Mouse (Mus musculus) CH12.LX (cell line): ENCODE results near the gene Pmp22. TPM values are rescaled to one million over a fixed set of nuclear protein-coding genes. Genes with fewer than 3 reads are reported as not detected.

Experiments used
- DNase-seq: peaks from one replicate; pipeline ENCODE4 v3.0.0-alpha.2; 2013; ENCODE audit errors: extremely low read depth
- H3K27ac ChIP-seq: 2 replicates; pipeline ENCODE4 v1.5.1; 2012; ENCODE audit warnings: low read depth, mild to moderate bottlenecking, control low read depth, moderate library complexity; ENCODE audit not compliant: insufficient read depth
- H3K27me3 ChIP-seq: replicated peaks from 2 replicates; pipeline ENCODE3; 2012; ENCODE audit warnings: inconsistent platforms
- H3K36me3 ChIP-seq, 2 experiments: replicated peaks in 1 of 2; 2 replicates each; pipeline versions ENCODE3 to v1.6.1; 2012; ENCODE audit warnings: inconsistent platforms in 1 of 2, low read length in 1 of 2, mild to moderate bottlenecking in 1 of 2, mixed read lengths in 1 of 2, moderate library complexity in 1 of 2; ENCODE audit not compliant: control insufficient read depth in 1 of 2, insufficient read depth in 1 of 2
- H3K4me1 ChIP-seq, 2 experiments: 2 replicates each; pipeline ENCODE4 v1.6.1; 2012; ENCODE audit warnings: inconsistent platforms in 1 of 2, moderate library complexity in 1 of 2; ENCODE audit not compliant: insufficient read depth in 2 of 2, control insufficient read depth in 1 of 2
- H3K4me2 ChIP-seq: 2 replicates; pipeline ENCODE4 v1.6.1; 2012; ENCODE audit warnings: low read depth, mild to moderate bottlenecking, control low read depth; ENCODE audit not compliant: poor library complexity, insufficient read depth, severe bottlenecking
- H3K4me3 ChIP-seq, 3 experiments: fragments of 150-350 bp in 1 of 3; sonication (generic) in 1 of 3; replicated peaks in 1 of 3; 2 replicates each; pipeline versions ENCODE3 to v1.5.1; 2011 to 2012; ENCODE audit warnings: low read depth in 2 of 3, low read length in 2 of 3, mild to moderate bottlenecking in 2 of 3, moderate library complexity in 2 of 3, control low read depth in 1 of 3, improper control_type of control experiment in 1 of 3, inconsistent platforms in 1 of 3, mixed read lengths in 1 of 3; ENCODE audit not compliant: poor library complexity in 1 of 3
- H3K79me2 ChIP-seq: replicated peaks from 2 replicates; pipeline ENCODE4 v1.6.1; 2012; ENCODE audit warnings: mild to moderate bottlenecking, moderate library complexity; ENCODE audit not compliant: control insufficient read depth, poor library complexity, insufficient read depth, severe bottlenecking; ENCODE audit errors: extremely low read depth
- H3K9ac ChIP-seq: 2 replicates; pipeline ENCODE4 v1.6.1; 2012; ENCODE audit warnings: low read depth, mild to moderate bottlenecking, control low read depth, moderate library complexity; ENCODE audit not compliant: insufficient read depth
- H3K9me3 ChIP-seq: replicated peaks from 2 replicates; pipeline ENCODE3; 2012; ENCODE audit warnings: low read length, inconsistent platforms, mixed read lengths
- CHD2 ChIP-seq: IDR thresholded peaks from 2 replicates; pipeline ENCODE4 v1.6.1; 2011; ENCODE audit warnings: low read length, improper control_type of control experiment
- E2F4 ChIP-seq: IDR thresholded peaks from 2 replicates; pipeline ENCODE4 v1.6.1; 2011; ENCODE audit warnings: low read depth, low read length, improper control_type of control experiment; ENCODE audit not compliant: insufficient replicate concordance
- ELF1 ChIP-seq: IDR thresholded peaks from 2 replicates; pipeline ENCODE4 v1.6.1; 2014; ENCODE audit warnings: low read depth, mild to moderate bottlenecking, inconsistent platforms, low read length, improper control_type of control experiment
- EP300 ChIP-seq: IDR thresholded peaks from 2 replicates; pipeline ENCODE4 v1.6.1; 2011; ENCODE audit warnings: low read length, improper control_type of control experiment
- ETS1 ChIP-seq: conservative IDR thresholded peaks from 2 replicates; pipeline ENCODE4 v1.6.1; 2012; ENCODE audit warnings: low read depth, mild to moderate bottlenecking, inconsistent platforms, low read length, improper control_type of control experiment, moderate library complexity
- GABPA ChIP-seq: IDR thresholded peaks from 2 replicates; pipeline ENCODE4 v1.6.1; 2012; ENCODE audit warnings: low read depth, low read length, improper control_type of control experiment, inconsistent platforms; ENCODE audit not compliant: insufficient replicate concordance
- HCFC1 ChIP-seq: IDR thresholded peaks from 2 replicates; pipeline ENCODE4 v1.6.1; 2012; ENCODE audit warnings: low read depth, mild to moderate bottlenecking, inconsistent platforms, low read length, improper control_type of control experiment
- IRF4 ChIP-seq: IDR thresholded peaks from 2 replicates; pipeline ENCODE4 v1.6.1; 2014; ENCODE audit warnings: low read depth, mild to moderate bottlenecking, inconsistent platforms, low read length, improper control_type of control experiment
- MAZ ChIP-seq: IDR thresholded peaks from 2 replicates; pipeline ENCODE4 v1.6.1; 2012; ENCODE audit warnings: low read depth, mild to moderate bottlenecking, inconsistent platforms, low read length, improper control_type of control experiment, moderate library complexity
- MXI1 ChIP-seq: IDR thresholded peaks from 2 replicates; pipeline ENCODE4 v1.6.1; 2011; ENCODE audit warnings: mild to moderate bottlenecking, low read depth, low read length, improper control_type of control experiment
- MYC ChIP-seq: IDR thresholded peaks from 2 replicates; pipeline ENCODE4 v1.6.1; 2011; ENCODE audit warnings: low read depth, mild to moderate bottlenecking, improper control_type of control experiment, low read length
- NELFE ChIP-seq: IDR thresholded peaks from 2 replicates; pipeline ENCODE4 v1.6.1; 2011; ENCODE audit warnings: low read depth, low read length, improper control_type of control experiment
- POLR2AphosphoS2 ChIP-seq: IDR thresholded peaks from 2 replicates; pipeline ENCODE4 v1.6.1; 2011; ENCODE audit warnings: low read depth, low read length, improper control_type of control experiment
- RAD21 ChIP-seq: IDR thresholded peaks from 2 replicates; pipeline ENCODE4 v1.6.1; 2011; ENCODE audit warnings: low read depth, mild to moderate bottlenecking, low read length, improper control_type of control experiment, moderate library complexity
- UBTF ChIP-seq: IDR thresholded peaks from 2 replicates; pipeline ENCODE4 v1.6.1; 2012; ENCODE audit warnings: low read depth, mild to moderate bottlenecking, inconsistent platforms, low read length, improper control_type of control experiment, moderate library complexity
- ZKSCAN1 ChIP-seq: IDR thresholded peaks from 2 replicates; pipeline ENCODE4 v1.6.1; 2012; ENCODE audit warnings: low read depth, inconsistent platforms, low read length, improper control_type of control experiment, borderline replicate concordance
- ZMIZ1 ChIP-seq: IDR thresholded peaks from 2 replicates; pipeline ENCODE4 v1.6.1; 2012; ENCODE audit warnings: low read depth, mild to moderate bottlenecking, inconsistent platforms, low read length, improper control_type of control experiment
- ZNF384 ChIP-seq: IDR thresholded peaks from 2 replicates; pipeline ENCODE4 v1.6.1; 2012; ENCODE audit warnings: low read depth, low read length, improper control_type of control experiment, inconsistent platforms
- dilution Hi-C: fragments of 300-500 bp; cut with MboI; formaldehyde crosslinking; loops from 2 replicates; pipeline ENCODE4 v1.14.3; 2020; ENCODE audit warnings: low sequenced_read_pairs; ENCODE audit not compliant: extremely low pct_unique_long_range_greater_than_20kb, extremely low pct_ligation_motif_present
- in situ Hi-C: fragments of 300-500 bp; cut with MboI; formaldehyde crosslinking; loops from 3 replicates; pipeline ENCODE4 v1.14.3; 2019; ENCODE audit warnings: low sequenced_read_pairs, low pct_ligation_motif_present, low pct_unique_long_range_greater_than_20kb, mixed read lengths
- polyA plus RNA-seq: library from polyadenylated mRNA; unstranded; fragments of >175 nt; gene quantifications from 2 replicates; pipeline ENCODE4 v1.2.1, GENCODE M21; 2012; ENCODE audit warnings: low read depth; ENCODE audit not compliant: insufficient read length
- total RNA-seq, 2 experiments: library from RNA; depleted of rRNA; stranded (reverse); fragments of 300-350 nt in 1 of 2; fragments of >200 nt in 1 of 2; gene quantifications; 2 replicates each; pipeline ENCODE4 v1.2.3; 2012 to 2014

The Pmp22 gene
- total and polyA plus RNA-seq, 3 experiments, result not detected

- Histone ChIP-seq H3K27ac (no peak overlapping the region), H3K4me3 (no peak overlapping the region), H3K9me3 (no peaks in the 10 kb centered on the region), H3K9ac (no peak overlapping the region), H3K36me3 (no peaks in the 10 kb centered on the region)
- dilution Hi-C loops (no loop called here), in situ Hi-C loops (loop anchor here (5.0 kb wide), 2 partner anchors 193 to 373 kb away; no protein-coding TSS in a partner anchor)
- no peak for DNase-seq
- no peak for TF ChIP-seq POLR2AphosphoS2
- TF ChIP-seq MXI1, result no peak
- no peak for TF ChIP-seq ZMIZ1
- TF ChIP-seq IRF4, result no peak
- TF ChIP-seq E2F4, result no peak
- no peak for TF ChIP-seq MYC
- TF ChIP-seq CHD2, result no peak
- TF ChIP-seq, all 38 proteins: peak for 0
- H3K27me3 ChIP-seq, result peaks cover 11% of the 10 kb centered on the region
- H3K4me2 ChIP-seq, result no peak overlapping the region
- H3K79me2 ChIP-seq, result no peaks in the 10 kb centered on the region
- H3K4me1 ChIP-seq, result 0 out of 4 replicates have a peak, but pooled peaks cover 0 to 3% of the 10 kb centered on the region in 2 experiments
These were observed 1.7 kb downstream of the Pmp22 start for GRCm38 (mm10) chr11:63130497-63130896.

- dilution Hi-C loops, result no loop called here
- H3K4me2 ChIP-seq, result peak overlapping the region; percentile 14; the same call in 1 of the 2 replicates
- H3K79me2 ChIP-seq, result no peaks in the 10 kb centered on the region
- peaks cover 11% of the 10 kb centered on the region for H3K27me3 ChIP-seq
- H3K36me3 ChIP-seq, result no peaks in the 10 kb centered on the region
- 0 out of 4 replicates have a peak, but pooled peaks cover 0 to 4% of the 10 kb centered on the region in 2 experiments for H3K4me1 ChIP-seq
- no peak overlapping the region for H3K27ac ChIP-seq
- TF ChIP-seq RAD21, result no peak
- TF ChIP-seq EP300, result no peak
- no peak for TF ChIP-seq ZNF384
- TF ChIP-seq UBTF, result no peak
- no peak for TF ChIP-seq HCFC1
- no peak for TF ChIP-seq ZKSCAN1
- TF ChIP-seq NELFE, result no peak
- TF ChIP-seq MAZ, result no peak
- no peak for TF ChIP-seq ELF1
- TF ChIP-seq ETS1, result no peak
- TF ChIP-seq GABPA, result no peak
- peak overlapping the region in 1 of 3 experiments; percentile 1 for H3K4me3 ChIP-seq
- H3K9me3 ChIP-seq, result no peaks in the 10 kb centered on the region
- in situ Hi-C loops, result loop anchor here (5.0 kb wide), 2 partner anchors 194 to 374 kb away; no protein-coding TSS in a partner anchor
- H3K9ac ChIP-seq, result no peak overlapping the region
- no peak for DNase-seq
These were observed 2.4 kb downstream of the Pmp22 start for GRCm38 (mm10) chr11:63131001-63131692.
